Mouse (Mus musculus): ENCODE measurements at regions not wholly inside any gene's neighbourhood (a gene's known extent, or its start where the extent isn't known, plus 50 kb on each side); places are given as distances from the start of the nearest gene placed in this dataset.

DNA sequence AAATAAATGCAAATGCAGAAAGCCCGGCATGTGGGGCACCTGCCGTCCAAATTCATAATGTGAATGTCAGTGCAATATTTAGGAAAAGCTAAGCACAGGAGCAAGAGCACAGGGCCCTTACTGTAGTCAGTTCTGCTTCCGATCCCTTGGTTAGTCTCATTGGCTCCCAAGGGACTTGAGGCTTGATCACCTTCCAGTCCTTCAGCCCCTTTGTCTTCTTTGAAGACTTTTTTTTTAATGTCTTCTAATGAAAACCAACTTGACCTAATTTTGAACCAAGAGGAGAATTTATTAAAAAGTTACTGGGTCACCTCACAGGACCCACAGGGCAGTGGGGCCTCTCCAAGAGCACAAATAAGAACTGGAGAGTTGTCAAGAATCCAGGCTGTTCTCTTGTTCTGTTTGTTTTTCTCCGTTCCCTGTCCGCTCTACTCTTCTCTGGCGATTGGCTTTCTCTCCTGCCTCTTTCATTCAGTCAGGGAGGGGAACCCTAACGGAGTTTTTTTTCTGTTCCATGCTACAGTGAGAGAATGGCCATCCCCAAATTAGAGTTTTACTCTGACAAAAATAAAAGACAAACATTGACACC lies 134.2 kb upstream of the 1700016C15Rik start:
- TF ChIP-seq CTCF (IDR thresholded peaks at IDR 0.05; ENCODE audit: control insufficient read depth, insufficient read depth, insufficient read length) (no peak), MAX (IDR thresholded peaks at IDR 0.05) (no peak), MYOG (IDR thresholded peaks at IDR 0.05; ENCODE audit: control insufficient read depth, extremely low read depth, insufficient read length) (no peak), MYOD1 (IDR thresholded peaks at IDR 0.05; ENCODE audit: control insufficient read depth, insufficient read length, low read depth) (no peak), FOSL1 (IDR thresholded peaks at IDR 0.05; ENCODE audit: insufficient read depth, low read length, poor library complexity, severe bottlenecking) (no peak), CEBPB (IDR thresholded peaks at IDR 0.05; ENCODE audit: low read depth) (no peak)
